Mouse (Mus musculus) c-Kit-positive CD71-positive TER-119-positive erythroid progenitor cells, embryonic 14.5 days (primary cell): ENCODE data around the gene Prkag1.

Source experiments
- DNase-seq: peaks from one replicate; pipeline ENCODE4 v3.0.0-alpha.2; 2013; ENCODE audit warnings: low spot score

Gene Prkag1

GRCm38 (mm10) chr15:98768259-98768658, 63.1 kb downstream of the Prkag1 start:
- no peak for DNase-seq

GRCm38 (mm10) chr15:98765929-98766328, 65.4 kb downstream of the Prkag1 start:
- no peak for DNase-seq
